Mouse (Mus musculus) stomach, postnatal 0 days (tissue): ENCODE results near the gene Cemip. TPM values are rescaled to one million over a fixed set of nuclear protein-coding genes. Genes with fewer than 3 reads are reported as not detected.

Experiments used
- ATAC-seq: fragments of 200-750 bp; cut with Nextera tagmentation; 2 replicates; pipeline ENCODE4 v1.8.0; 2017; ENCODE audit not compliant: low FRiP score, low TSS enrichment
- DNase-seq: peaks from one replicate; pipeline ENCODE4 v3.0.0-alpha.2; 2016; ENCODE audit warnings: low spot score
- H3K27ac ChIP-seq: fragments of 300-500 bp; sonication (generic); replicated peaks from 2 replicates; pipeline ENCODE4 v1.5.1; 2014; ENCODE audit warnings: mild to moderate bottlenecking, control low read depth
- H3K27me3 ChIP-seq: fragments of 300-500 bp; sonication (generic); 2 replicates; pipeline ENCODE4 v1.6.1; 2014; ENCODE audit warnings: low read length; ENCODE audit not compliant: control insufficient read depth, insufficient read depth
- H3K36me3 ChIP-seq: fragments of 300-500 bp; sonication (generic); 2 replicates; pipeline ENCODE4 v1.6.1; 2014; ENCODE audit warnings: low read length, mixed read lengths; ENCODE audit not compliant: control insufficient read depth, insufficient read depth
- H3K4me1 ChIP-seq: fragments of 300-500 bp; sonication (generic); replicated peaks from 2 replicates; pipeline ENCODE4 v1.6.1; 2014; ENCODE audit warnings: antibody characterized with exemption; ENCODE audit not compliant: control insufficient read depth, insufficient read depth
- H3K4me2 ChIP-seq: fragments of 300-500 bp; sonication (generic); replicated peaks from 2 replicates; pipeline ENCODE4 v1.6.1; 2014; ENCODE audit warnings: low read depth, mild to moderate bottlenecking, control low read depth, moderate library complexity
- H3K4me3 ChIP-seq: fragments of 300-500 bp; sonication (generic); 2 replicates; pipeline ENCODE4 v1.5.1; 2014; ENCODE audit warnings: low read depth, low read length, control low read depth
- H3K9ac ChIP-seq: fragments of 300-500 bp; sonication (generic); 2 replicates; pipeline ENCODE4 v1.6.1; 2014; ENCODE audit warnings: mild to moderate bottlenecking, low read length, control low read depth, mixed read lengths
- H3K9me3 ChIP-seq: fragments of 300-500 bp; sonication (generic); 2 replicates; pipeline ENCODE4 v1.6.1; 2016; ENCODE audit warnings: low read length; ENCODE audit not compliant: control insufficient read depth
- CTCF ChIP-seq: IDR thresholded peaks from 2 replicates; pipeline ENCODE4 v1.5.1; 2016; ENCODE audit warnings: antibody characterized with exemption, low read depth, mild to moderate bottlenecking, moderate library complexity
- EP300 ChIP-seq: optimal IDR thresholded peaks from 2 replicates; pipeline ENCODE3; 2016; ENCODE audit warnings: antibody characterized with exemption
- WGBS: fragments of 180-500 bp; shearing (Covaris S2); extraction: QIAGEN DNeasy Blood & Tissue Kit; methylation state at CpG from one replicate; pipeline ENCODE4 v1.1.7; 2014; 5-methylcytosine and 5-hydroxymethylcytosine counted together
- polyA plus RNA-seq: library from polyadenylated mRNA; unstranded; fragments of >200 nt; fragmentation: Nextera tagmentation; extraction: Ambion mirVana; gene quantifications from 2 replicates; pipeline ENCODE4 v1.2.1, GENCODE M21; 2015

Cemip gene
- polyA plus RNA-seq, 1 experiment from 2014 or later, result 0.40 TPM

DNA sequence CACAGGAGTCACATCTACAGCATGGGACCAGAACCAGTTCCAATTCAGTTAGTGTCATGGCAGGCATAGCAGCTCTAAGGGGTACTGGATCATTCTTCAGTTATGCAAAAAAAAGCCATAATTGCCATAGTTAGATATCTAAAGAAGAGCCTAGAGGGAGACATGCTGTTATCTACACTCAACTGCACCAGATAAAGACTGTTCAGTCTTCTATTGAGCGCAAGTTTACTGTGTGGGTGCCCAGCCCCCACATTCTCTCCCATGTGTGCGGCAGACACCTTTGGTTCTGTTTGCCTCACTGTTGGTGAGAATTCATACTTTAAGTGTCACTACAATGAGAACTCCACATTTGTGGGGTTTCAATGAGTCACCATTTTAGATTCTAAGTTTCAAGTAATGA is 85.6 kb downstream of the Cemip start:
- no peak for ATAC-seq
- no peak overlapping the region for H3K9ac ChIP-seq
- WGBS, result 83% methylated on average over 2 of the region's 2 CpGs

GRCm38 (mm10) chr7:83999647-84000046 is 86.7 kb downstream of the Cemip start:
- TF ChIP-seq EP300, result no peak
- TF ChIP-seq CTCF, result no peak
- Histone ChIP-seq H3K9me3 (no peaks in the 10 kb centered on the region), H3K27ac (no peak overlapping the region), H3K4me3 (no peak overlapping the region), H3K27me3 (no peaks in the 10 kb centered on the region), H3K36me3 (no peaks in the 10 kb centered on the region), H3K4me2 (no peak overlapping the region), H3K9ac (no peak overlapping the region), H3K4me1 (no peaks in the 10 kb centered on the region)
- DNase-seq (no peak), ATAC-seq (no peak)
- WGBS, result 89% methylated on average over 1 of the region's 1 CpGs

More for the DNA sequence above, 85.6 kb downstream of the Cemip start:
- no peak overlapping the region for H3K4me2 ChIP-seq
- TF ChIP-seq CTCF, result no peak
- TF ChIP-seq EP300, result no peak
- DNase-seq, result no peak
- H3K27ac ChIP-seq, result no peak overlapping the region
- H3K4me1 ChIP-seq, result no peaks in the 10 kb centered on the region
- H3K9me3 ChIP-seq, result no peaks in the 10 kb centered on the region
- no peaks in the 10 kb centered on the region for H3K36me3 ChIP-seq
- H3K27me3 ChIP-seq, result no peaks in the 10 kb centered on the region
- H3K4me3 ChIP-seq, result no peak overlapping the region

- no peaks in the 10 kb centered on the region for H3K4me1 ChIP-seq
- H3K4me3 ChIP-seq, result no peak overlapping the region
- DNase-seq (no peak), ATAC-seq (no peak)
- TF ChIP-seq CTCF (no peak), EP300 (no peak)
- H3K9me3 ChIP-seq, result no peaks in the 10 kb centered on the region
- no peak overlapping the region for H3K4me2 ChIP-seq
- no peak overlapping the region for H3K27ac ChIP-seq
- no peak overlapping the region for H3K9ac ChIP-seq
- H3K27me3 ChIP-seq, result no peaks in the 10 kb centered on the region
- no peaks in the 10 kb centered on the region for H3K36me3 ChIP-seq
- 97% methylated on average over 1 of the region's 1 CpGs for WGBS
Observed at GRCm38 (mm10) chr7:83994348-83994747, 92.0 kb downstream of the Cemip start.

- DNase-seq (no peak), ATAC-seq (no peak)
- Histone ChIP-seq H3K4me1 (no peaks in the 10 kb centered on the region), H3K9me3 (no peaks in the 10 kb centered on the region), H3K36me3 (no peaks in the 10 kb centered on the region), H3K4me3 (no peak overlapping the region), H3K9ac (no peak overlapping the region), H3K4me2 (no peak overlapping the region), H3K27me3 (no peaks in the 10 kb centered on the region), H3K27ac (no peak overlapping the region)
- 94% methylated on average over 4 of the region's 4 CpGs for WGBS
- TF ChIP-seq CTCF, result no peak
- TF ChIP-seq EP300, result no peak
Observed at GRCm38 (mm10) chr7:83989294-83989693, 97.0 kb downstream of the Cemip start.

- WGBS, result 72% methylated on average over 2 of the region's 2 CpGs
- DNase-seq, result no peak
- Histone ChIP-seq H3K9ac (no peak overlapping the region), H3K9me3 (no peaks in the 10 kb centered on the region), H3K27ac (no peak overlapping the region), H3K27me3 (no peaks in the 10 kb centered on the region), H3K4me3 (no peak overlapping the region), H3K4me1 (no peaks in the 10 kb centered on the region), H3K4me2 (no peak overlapping the region), H3K36me3 (no peaks in the 10 kb centered on the region)
- no peak for ATAC-seq
- TF ChIP-seq CTCF (no peak), EP300 (no peak)
Observed at GRCm38 (mm10) chr7:83985751-83986150, 100.6 kb downstream of the Cemip start.

DNA sequence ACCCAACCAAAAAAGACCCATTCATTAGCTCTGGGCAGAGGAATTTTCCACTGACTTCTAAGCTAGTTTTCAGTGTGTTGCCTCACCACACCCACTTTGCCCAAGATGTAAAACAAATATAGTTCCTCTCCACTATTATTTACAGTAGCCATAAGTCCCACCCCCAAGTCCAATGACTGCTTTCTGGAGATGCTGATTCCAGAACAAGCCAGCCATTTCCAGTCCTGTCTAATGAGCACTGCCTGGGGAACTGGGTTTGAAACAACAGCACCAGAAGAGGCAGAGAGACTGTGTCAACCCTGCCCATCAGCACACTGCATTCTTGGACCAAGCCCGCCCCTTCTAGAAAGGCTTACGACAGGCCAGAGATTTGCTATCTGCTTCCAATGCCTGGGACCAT is 103.7 kb downstream of the Cemip start:
- H3K36me3 ChIP-seq, result no peaks in the 10 kb centered on the region
- WGBS, result 51% methylated on average over 2 of the region's 2 CpGs
- H3K9me3 ChIP-seq, result no peaks in the 10 kb centered on the region
- DNase-seq, result peak; percentile 45
- no peak overlapping the region for H3K4me2 ChIP-seq
- H3K27ac ChIP-seq, result no peak overlapping the region
- peak; percentile 82 for ATAC-seq
- H3K4me3 ChIP-seq, result no peak overlapping the region
- no peaks in the 10 kb centered on the region for H3K27me3 ChIP-seq
- no peaks in the 10 kb centered on the region for H3K4me1 ChIP-seq
- TF ChIP-seq CTCF (no peak), EP300 (no peak)
- H3K9ac ChIP-seq, result no peak overlapping the region
